In genomic region chr7:132599071-132599975, GRCm38 (mm10) we compare ENCODE assay signal across 8 mouse cellular contexts. TPM values are rescaled to one million over a fixed set of nuclear protein-coding genes. Genes with fewer than 3 reads are reported as not detected.
A peak's percentile ranks its signal among the peaks of the same experiment; 100 is the strongest.
DNase-seq lines count a peak whose midpoint lies in the region; ATAC-seq and TF ChIP-seq lines count a peak whose summit lies in the region.

Gene Nkx1-2, minus strand, starts transcription at chr7:132599637.

- no peak within 1 kb of the TSS for H3K27ac ChIP-seq in gastrocnemius, adult 2 months
- no peak within 1 kb of the TSS for H3K27ac ChIP-seq in forebrain, embryonic 14.5 days (ENCODE audit: low read depth, low read length)
- no peak within 1 kb of the TSS for H3K27ac ChIP-seq in liver, postnatal 0 days (ENCODE audit: low read depth)

- H3K4me1 ChIP-seq in forebrain, embryonic 14.5 days (ENCODE audit: control insufficient read depth, insufficient read depth, low read length), result peaks cover 12% of the 10 kb centered on the region; the same call in 1 of the 2 replicates
- peaks cover 11% of the 10 kb centered on the region; the same call in 1 of the 2 replicates for H3K4me1 ChIP-seq in liver, postnatal 0 days (ENCODE audit: insufficient read depth)

- H3K9ac ChIP-seq in forebrain, embryonic 14.5 days (ENCODE audit: low read length), result no peak within 1 kb of the TSS; the same call in none of the 2 replicates
- H3K9ac ChIP-seq in liver, postnatal 0 days (replicated peaks), result no peak within 1 kb of the TSS

- H3K4me2 ChIP-seq in forebrain, embryonic 14.5 days (ENCODE audit: low read length), result peak within 1 kb of the TSS; percentile 49
- peak within 1 kb of the TSS; percentile 4; the same call in 1 of the 2 replicates for H3K4me2 ChIP-seq in liver, postnatal 0 days (ENCODE audit: low read depth, low read length)

- TF ChIP-seq EP300 in liver, postnatal 0 days (IDR thresholded peaks at IDR 0.05; ENCODE audit: low read depth), result no peak

- intact Hi-C loops in gastrocnemius, adult 2 months (cut with DNase I), result no loop called here

- no peaks in the 10 kb centered on the region for H3K9me3 ChIP-seq in forebrain, embryonic 14.5 days (replicated peaks; ENCODE audit: control insufficient read depth, low read length)
- no peaks in the 10 kb centered on the region for H3K9me3 ChIP-seq in liver, postnatal 0 days (ENCODE audit: low read length)

- H3K36me3 ChIP-seq in forebrain, embryonic 14.5 days (ENCODE audit: control insufficient read depth, insufficient read depth, low read length), result no peaks in the 10 kb centered on the region
- no peaks in the 10 kb centered on the region for H3K36me3 ChIP-seq in liver, postnatal 0 days (replicated peaks; ENCODE audit: insufficient read depth, low read length)

- H3K27me3 ChIP-seq in forebrain, embryonic 14.5 days (replicated peaks; ENCODE audit: control insufficient read depth, insufficient read depth, low read length), result peaks cover 71% of the 10 kb centered on the region
- peaks cover 83% of the 10 kb centered on the region for H3K27me3 ChIP-seq in liver, postnatal 0 days (ENCODE audit: insufficient read depth, low read length)

- under 1% methylated on average over 51 of the region's 52 CpGs for WGBS in forebrain, embryonic 14.5 days
- 2% methylated on average over 47 of the region's 52 CpGs for WGBS in liver, postnatal 0 days (ENCODE audit: insufficient replicate concordance)

- DNase-seq in gastrocnemius, adult 2 months, result no peak
- no peak for DNase-seq in gastrocnemius, adult 8-10 months (ENCODE audit: low spot score in 2 of 2)
- peak; percentile 22 for DNase-seq in forebrain, embryonic 14.5 days (ENCODE audit: low spot score)
- no peak for DNase-seq in liver, postnatal 0 days
- no peak for DNase-seq in ovary, postnatal 36 days (ENCODE audit: low spot score)
- DNase-seq in cerebellum, adult 11 months, result no peak

- no peak for TF ChIP-seq CTCF in gastrocnemius, adult 2 months (IDR thresholded peaks at IDR 0.05)
- TF ChIP-seq CTCF in liver, postnatal 0 days (IDR thresholded peaks at IDR 0.05; ENCODE audit: low read depth), result no peak

- ATAC-seq in CD4-positive, CD25-positive, alpha-beta regulatory T cell, adult 4 months, result peak; percentile 23
- ATAC-seq in forebrain, embryonic 14.5 days, result 0 out of 2 replicates have a peak, but pooled peaks have one; percentile 18
- ATAC-seq in liver, postnatal 0 days, result no peak
- no peak for ATAC-seq in inflammation-experienced regulatory T-cells, adult 6 months

- peak within 1 kb of the TSS; percentile 61 for H3K4me3 ChIP-seq in gastrocnemius, adult 2 months
- H3K4me3 ChIP-seq in forebrain, embryonic 14.5 days (ENCODE audit: low read depth, low read length), result peak within 1 kb of the TSS; percentile 27
- peak within 1 kb of the TSS; percentile 22 for H3K4me3 ChIP-seq in liver, postnatal 0 days (ENCODE audit: low read depth, low read length)

RNA-seq across cellular contexts. Expression of gene Nkx1-2, which starts in this region (rescaled TPM):
- not detected for total RNA-seq in gastrocnemius, adult 2 months (2021)
- total RNA-seq in gastrocnemius, adult 8-10 months (2022), result not detected
- not detected for polyA plus RNA-seq in CD4-positive, CD25-positive, alpha-beta regulatory T cell, adult 4 months (2017; shearing (Covaris generic))
- not detected in 2 replicates for polyA plus RNA-seq in forebrain, embryonic 14.5 days (2014; fragmentation: Nextera tagmentation; extraction: Ambion mirVana)
- not detected in 2 replicates for polyA plus RNA-seq in liver, postnatal 0 days (2015; fragmentation: Nextera tagmentation; extraction: Ambion mirVana)
- not detected for polyA plus RNA-seq in inflammation-experienced regulatory T-cells, adult 6 months (2017; shearing (Covaris generic))

Comparison
In these comparisons a context has a peak if more than half of its experiments do, and no peak if none do; other contexts are left out.
1. Peak in ATAC-seq in CD4-positive, CD25-positive, alpha-beta regulatory T cell, adult 4 months; RNA of the gene not detected or under 1 TPM.
2. Peak in DNase-seq, ATAC-seq, H3K4me3 ChIP-seq and H3K4me2 ChIP-seq in forebrain, embryonic 14.5 days; RNA of the gene not detected or under 1 TPM.